Mouse (Mus musculus) embryo, embryonic 9.5 days (tissue): ENCODE measurements at regions not wholly inside any gene's neighbourhood (a gene's known extent, or its start where the extent isn't known, plus 50 kb on each side); places are given as distances from the start of the nearest gene placed in this dataset.
"Not testable (repeated sequence)": the region's sequence is repeated elsewhere in the genome, so short reads cannot be mapped to it uniquely, and the experiment has no call there.

Source experiments
- DNase-seq: peaks from one replicate; pipeline ENCODE4 v3.0.0-alpha.2; 2017; ENCODE audit errors: extremely low spot score

DNA sequence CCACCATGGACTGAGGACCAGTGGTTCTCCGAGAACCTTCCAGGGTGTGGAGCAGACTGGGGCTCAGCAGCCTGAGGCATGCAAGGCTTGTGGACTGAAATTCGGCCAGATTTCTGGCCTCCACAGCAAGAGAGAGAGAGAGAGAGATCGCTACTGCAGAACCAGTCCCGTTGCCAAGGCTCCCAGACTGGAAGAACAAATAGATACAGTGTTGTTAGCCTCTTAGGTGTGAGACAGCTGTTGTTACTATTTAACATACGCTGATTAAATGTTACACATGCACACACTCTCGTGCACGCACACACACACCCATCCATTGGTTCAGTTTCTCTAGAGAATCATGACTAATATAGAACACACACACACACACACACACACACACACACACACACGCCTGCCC is 133.4 kb upstream of the Ajap1 start:
- no peak for DNase-seq

DNA sequence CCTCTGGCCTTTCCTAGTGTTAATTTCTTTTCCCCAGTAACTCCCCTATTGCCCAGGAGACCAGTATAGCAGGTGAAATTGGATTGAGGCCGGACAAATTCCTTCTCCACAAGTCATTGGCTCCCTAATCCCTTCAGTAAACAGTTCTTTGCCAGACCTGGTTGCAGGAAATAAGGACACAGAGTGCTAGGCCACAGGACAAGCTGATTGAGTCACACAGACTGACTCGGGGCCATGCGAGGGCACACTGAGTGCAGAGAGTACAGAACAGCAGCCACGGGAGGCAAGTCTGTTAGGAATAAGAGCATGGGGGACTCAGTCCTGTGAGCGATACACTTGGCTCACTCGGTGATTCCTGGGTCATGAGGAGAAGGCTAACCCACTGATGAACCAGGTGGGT is 134.3 kb upstream of the Ajap1 start:
- DNase-seq: no peak

DNA sequence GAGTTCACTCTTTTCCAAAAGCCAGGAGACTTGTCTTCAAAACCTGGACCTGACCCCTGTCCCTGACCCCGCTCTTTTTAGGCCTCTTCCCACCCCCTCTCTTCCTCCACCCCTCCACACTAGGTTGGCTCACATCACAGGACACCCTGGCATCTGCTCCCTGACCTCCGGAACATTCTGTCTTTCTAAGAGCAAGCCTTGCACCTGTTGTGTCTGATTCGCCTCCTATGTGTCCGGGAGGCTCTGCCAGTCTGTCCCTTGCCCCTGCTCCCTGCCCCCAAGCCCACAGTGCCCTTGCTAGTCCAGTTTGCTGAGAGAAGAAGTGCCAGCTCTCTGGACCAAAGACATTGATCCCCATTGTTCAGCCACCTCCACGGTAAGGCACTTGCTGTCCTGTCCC is 138.3 kb upstream of the Ajap1 start:
- no peak for DNase-seq

DNA sequence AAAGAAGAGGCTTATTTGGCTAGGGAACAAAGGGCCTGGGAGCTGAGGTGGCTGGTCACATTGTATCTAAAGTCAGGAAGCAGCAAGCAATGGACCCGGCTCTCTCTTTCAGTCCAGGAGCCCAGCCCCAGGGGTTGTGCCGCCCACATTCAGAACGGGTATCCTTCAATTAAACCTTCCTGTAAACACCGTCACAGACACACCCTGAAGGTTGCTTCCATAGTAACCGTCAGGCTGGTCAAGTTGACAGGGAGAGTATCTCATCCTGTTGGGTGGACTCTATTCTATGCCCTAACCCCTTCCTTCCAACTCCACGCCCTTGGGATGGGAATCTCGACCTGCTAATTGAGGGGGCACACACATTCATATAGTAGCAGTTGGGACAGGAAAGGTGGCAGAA is 148.6 kb upstream of the Ajap1 start:
- no peak for DNase-seq

DNA sequence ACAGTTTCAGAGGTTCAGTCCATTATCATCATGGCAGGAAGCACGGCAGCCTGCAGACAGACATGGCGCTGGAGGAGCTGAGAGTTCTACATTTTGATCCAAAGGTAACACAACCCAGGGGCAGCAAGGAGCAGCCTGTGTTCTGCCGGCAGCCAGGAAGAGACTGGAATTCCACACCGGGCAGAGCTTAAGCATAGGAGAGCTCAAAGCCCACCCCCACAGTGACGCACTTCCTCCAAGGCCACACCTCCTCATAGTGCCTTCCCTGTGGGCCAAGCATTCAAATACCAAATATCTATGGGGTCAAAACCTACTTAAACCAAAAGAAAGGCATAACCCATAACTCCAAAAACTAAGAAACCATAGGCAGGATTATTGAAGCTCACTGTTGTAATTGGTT is 149.4 kb upstream of the Ajap1 start:
- DNase-seq: no peak

DNA sequence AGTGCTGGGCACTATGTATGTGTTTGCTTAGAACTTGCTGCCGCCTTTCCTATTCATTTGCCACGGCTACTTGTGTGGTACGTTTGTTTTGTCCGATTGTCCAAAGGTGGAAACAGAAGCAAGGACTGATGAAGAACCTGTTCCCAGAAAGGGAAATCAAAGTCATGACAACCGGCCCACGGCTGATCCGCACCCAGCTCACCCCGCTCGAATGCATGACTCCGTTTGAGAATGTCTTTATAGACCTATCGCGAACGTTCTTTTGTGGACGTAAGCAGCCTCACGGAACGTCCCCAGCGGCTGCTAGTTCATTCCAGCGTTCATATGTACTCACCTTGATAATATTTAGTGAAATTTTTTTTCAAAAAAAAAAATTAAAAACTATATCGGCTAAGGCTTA is 149.9 kb upstream of the Ajap1 start:
- no peak for DNase-seq

DNA sequence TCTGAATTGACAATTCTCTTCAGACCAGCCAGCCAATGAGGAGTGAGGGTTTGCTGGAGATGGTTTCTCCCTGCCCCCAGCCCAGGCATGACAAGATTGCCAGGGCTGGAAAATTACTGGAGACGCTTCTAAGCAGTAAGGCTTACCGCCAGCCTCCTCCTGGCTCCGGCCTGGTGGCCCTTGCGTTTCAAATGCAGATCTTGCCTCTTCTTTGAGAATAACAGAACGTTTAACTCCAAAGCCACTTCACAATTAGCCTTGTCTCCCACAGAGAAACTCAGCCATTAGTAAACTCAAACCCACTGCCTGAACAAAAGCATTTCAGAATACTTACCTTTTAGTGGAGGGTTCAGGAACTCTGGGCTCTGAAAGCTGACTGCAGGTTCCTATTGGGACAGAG is 150.6 kb upstream of the Ajap1 start:
- DNase-seq: no peak

DNA sequence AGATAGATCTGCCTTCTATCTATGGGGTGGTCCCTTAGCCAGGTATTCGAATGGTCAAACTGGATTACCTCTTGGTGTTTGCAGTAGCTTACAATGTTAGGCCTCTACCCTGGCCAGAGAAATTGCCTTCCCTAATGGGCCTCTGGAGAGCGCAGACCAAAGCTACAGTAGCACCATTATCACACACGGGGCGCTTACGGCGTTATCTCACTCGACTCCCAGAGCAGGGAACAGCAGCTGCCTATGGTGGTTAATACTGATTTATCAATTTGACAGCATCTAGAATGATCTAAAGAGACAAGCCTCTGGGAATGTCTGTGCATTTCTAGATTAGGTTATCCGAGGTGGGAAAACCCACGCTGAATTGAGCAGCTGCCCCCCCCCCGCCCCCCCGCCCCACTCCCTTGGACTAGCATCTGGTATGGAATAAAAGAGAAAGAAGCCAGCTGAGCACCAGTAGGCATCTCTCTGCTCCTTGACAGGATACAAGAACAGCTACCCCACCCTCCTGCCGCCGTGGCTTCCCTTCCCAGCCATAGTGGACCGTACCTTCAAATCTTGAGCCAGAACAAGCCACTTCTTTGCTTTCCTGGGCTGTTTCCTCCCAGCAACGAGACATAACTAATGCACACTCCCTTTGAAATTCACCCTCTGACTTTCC is 151.7 kb upstream of the Ajap1 start:
- no peak for DNase-seq

DNA sequence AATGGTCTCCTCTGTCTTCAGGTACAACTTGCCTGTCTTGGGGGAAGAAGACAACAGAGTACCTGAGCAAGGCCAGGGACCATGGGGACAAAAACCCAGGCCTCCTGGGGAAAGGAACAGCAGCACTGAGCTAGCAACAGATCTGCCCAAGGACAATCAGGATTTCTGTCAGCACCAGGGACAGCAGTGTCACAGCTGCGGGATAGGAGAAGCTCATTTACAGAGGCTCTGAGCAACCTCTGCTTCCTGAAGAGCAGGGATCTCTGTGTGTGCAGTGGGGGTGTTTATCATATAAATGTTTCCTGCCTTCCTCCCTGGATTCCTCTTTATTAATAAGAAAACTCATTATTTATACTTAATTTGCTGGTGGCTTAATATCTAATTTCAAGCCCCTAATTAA is 155.4 kb upstream of the Ajap1 start:
- DNase-seq: no peak

DNA sequence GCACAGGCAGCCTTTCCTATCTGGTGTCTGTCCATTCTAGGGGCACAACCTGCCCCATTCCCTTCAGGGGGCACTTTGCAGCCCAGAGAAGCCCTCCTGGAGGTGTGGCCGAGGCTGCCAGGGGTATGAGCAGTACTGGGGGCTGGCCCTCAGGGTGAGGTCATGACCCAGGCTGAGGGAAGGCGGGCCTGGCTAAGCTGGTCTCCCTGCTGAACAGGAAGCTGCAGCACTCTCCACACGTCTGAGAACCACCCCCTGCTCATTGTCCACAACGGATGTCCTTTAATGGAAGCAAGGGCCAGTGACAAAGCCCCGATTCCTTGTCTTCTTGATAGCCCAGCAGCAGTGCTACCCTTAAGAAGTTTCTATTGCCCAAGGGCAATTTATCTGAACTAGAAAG is 169.2 kb upstream of the Ajap1 start:
- DNase-seq: peak; percentile 66

DNA sequence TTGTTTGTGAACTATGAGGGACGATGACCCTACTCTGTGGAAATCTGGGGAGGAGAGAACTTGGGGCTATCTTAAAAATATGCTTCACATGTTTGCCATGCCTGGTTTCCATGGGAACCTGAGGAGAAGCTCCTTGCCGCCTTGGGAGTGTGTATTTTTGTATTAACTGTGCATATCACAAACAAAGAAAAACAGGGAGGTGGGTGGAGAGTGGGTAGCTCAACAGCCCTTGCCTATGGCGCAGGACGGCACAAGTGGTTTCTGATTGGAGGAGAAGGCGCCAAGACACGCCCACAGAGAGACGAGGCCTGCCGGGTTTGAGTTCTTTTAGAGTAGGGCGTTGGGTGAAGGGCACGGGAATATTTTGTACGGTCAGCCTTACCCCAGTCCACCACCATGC is 170.2 kb upstream of the Ajap1 start:
- no peak for DNase-seq

DNA sequence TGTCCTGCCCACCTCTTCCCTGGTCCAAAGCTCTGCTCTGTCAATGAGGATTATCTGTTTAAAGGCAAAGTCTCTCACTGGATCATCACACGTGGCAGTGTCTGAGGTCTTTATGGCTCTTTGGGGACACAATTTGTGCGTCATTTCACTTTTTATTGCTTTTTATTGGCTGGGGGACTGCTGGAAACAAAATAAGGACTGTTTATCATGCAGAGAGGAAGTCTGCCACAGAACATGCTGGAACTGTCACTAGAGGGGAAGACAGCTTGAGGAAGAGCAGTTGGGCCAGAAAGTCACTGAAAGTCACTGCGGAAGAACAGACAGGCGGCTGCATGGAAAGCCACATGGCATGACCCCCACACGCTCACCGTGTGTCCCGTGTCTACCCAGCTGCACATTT is 180.1 kb upstream of the Ajap1 start:
- no peak for DNase-seq

DNA sequence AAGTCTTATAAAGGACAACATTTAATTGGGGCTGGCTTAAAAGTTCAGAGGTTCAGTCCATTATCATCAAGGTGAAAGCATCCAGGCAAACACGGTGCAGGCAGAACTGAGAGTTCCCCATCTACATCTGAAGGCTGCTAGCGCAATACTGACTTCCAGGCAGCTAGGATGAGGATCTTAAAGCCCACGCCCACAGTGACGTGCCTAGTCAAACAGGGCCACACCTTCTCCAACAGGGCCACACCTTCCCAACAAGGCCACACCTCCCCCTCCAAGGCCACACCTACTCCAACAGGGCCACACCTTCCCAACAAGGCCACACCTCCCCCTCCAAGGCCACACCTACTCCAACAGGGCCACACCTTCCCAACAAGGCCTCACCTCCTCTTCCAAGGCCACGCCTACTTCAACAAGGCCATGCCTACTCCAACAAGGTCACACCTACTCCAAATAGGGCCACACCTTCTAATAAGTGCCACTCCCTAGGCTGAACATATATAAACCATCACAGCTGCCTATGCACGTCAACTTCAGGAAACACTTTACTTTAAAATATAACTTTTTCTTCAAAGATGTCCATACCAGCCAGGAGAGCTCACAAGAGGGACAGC is 184.1 kb upstream of the Ajap1 start:
- not testable (repeated sequence) for DNase-seq

DNA sequence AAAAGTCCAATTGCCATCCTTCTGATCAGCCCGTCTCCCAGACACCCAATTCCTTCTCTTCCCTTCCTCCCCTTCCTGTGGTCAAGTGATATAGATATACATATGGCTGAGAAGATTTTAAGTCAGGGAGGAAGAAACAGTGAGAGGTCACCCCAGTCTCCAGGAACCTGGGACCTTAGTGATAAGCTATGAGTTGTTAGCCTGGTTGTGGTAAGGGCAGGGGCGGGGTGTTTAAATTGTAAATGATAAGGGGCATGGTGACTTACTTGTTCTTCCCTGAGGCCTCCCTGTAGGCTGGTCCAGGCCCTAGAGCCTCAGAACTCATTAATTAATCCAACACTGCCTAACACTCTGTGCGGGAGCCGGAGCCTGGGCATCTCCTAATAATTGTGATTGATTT is 186.5 kb upstream of the Ajap1 start:
- DNase-seq: no peak

DNA sequence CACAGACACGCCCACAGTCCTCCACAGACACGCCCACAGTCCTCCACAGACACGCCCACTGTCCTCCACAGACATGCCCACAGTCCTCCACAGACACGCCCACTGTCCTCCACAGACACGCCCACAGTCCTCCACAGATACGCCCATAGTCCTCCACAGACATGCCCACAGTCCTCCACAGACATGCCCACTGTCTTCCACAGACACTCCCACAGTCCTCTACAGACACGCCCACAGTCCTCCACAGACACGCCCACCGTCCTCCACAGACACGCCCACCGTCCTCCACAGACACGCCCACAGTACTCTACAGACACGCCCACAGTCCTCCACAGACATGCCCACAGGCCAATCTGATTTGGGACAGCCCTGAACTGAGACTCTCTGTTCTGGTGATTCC is 187.6 kb upstream of the Ajap1 start:
- DNase-seq: no peak

DNA sequence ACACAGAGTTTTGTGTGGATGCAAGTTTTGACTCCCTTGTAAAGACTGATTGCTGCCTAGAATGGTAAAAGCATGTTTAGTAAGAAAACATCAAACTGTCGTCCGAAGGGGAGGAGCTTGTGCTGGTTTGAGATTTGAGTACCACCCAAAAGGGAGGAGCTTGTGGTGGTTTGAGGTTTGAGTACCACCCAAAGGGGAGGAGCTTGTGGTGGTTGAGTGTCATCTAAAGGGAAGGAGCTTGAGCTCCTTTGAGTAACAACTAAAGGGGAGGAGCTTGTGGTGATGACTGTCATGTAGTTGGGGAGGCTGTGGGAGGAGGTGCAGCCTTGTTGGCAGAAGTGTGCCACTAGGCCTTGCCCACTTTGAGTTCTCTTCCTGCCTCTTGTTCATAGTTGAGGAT is 192.8 kb upstream of the Ajap1 start:
- no peak for DNase-seq

DNA sequence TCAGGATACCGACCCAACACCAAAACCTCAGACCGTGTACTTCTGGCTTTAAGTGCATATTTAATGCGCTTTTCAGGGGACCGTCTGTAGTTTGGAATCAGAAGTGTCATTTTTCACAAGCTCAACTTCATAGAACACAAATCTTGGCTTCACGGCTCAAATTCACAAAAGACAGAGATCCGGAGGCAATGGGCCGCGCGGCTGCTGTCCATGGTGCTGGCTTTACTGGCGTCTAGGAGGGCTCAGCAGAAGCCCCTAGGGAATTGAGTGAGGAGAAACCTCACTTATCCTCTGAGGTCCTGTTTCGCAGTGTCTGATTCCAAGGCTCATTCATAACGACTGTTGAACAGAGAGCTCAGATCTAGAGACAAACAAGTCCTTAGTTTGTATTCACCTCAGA is 196.5 kb upstream of the Ajap1 start:
- peak; percentile 48 for DNase-seq

DNA sequence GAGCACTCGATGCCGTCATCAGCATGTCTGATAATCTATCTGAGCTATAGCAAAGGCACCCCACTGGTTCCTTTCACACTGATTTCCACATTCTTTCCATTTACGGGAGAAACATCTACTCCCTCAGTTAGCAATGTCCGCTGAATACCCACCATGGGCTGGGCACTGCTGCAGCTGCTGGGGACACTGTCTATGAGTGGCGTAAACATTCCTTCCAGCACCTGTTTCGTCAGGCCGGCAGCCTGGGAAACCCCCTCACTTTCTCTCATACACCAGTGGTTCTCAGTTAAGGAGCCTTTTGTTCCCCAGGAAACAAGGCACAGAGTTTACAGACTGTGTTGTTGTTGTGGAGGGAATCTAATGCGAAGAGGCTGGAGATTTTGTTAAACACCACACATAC is 205.8 kb upstream of the Ajap1 start:
- DNase-seq: no peak

DNA sequence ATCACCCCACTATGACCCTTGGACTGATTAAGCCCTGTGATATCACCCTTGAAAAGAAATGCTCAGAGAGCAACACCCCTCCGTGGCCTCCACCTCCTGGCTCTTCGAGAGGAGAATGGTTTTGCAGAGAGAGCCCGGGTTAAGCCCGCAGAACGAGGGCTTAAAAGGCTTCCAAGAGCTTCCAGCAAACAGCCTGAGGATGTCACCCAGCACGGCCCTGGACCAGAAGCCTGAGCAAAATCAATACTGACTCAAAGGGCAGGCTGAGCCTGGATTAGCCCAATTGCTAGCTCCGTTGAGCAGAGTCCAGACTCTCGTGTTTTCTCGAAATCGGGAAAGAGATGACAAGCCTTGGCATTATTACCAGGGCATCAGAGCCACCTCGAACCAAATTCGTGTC is 211.3 kb upstream of the Ajap1 start:
- DNase-seq: no peak

DNA sequence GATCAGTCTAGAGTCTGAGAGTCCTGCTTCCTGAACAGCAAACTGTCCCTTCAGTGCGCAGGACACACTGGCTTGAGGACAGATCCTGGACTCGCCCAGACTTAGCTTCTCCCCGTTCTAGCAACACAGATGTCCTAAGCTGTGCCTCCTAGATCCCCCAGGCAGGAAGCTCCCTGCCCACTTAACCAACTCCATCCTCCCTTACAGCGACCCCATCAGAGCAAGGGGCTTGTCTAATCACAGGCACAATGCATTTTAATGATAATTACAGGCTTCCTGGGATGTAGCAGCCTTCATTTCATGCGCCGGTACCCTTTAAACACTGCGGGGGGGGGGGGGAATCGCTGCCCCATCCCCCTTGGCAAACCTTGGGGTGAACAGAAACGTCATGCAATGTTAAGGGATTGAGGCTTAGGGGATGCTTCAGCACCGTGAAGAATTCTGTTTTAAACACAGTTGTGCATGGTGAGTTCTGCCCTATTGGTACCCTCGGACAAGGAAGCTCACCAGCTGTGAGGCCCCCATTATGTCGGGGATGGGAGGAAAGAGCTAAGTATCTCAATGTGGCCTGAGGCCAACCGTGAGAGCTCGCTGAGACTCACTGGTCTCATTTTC is 213.9 kb upstream of the Ajap1 start:
- peak; percentile 9 for DNase-seq

DNA sequence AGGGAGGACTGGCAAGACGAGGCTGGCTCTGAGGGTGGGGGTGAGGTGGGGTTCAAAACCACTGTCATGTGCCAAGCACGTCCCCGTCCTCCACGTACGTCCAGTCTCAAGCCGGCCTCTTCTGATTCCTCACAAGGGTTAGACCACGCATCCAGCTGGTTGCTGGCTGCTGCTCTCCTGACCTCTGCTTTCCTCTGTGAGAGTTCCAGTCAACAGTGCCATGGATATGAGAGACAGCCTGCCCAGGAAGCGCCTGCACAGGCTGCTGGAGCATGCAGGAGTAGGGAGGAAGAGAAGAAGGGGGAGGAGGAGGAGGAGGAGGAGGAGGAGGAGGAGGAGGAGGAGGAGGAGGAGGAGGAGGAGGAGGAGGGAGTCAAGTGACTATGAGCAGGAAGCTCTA is 224.6 kb upstream of the Ajap1 start:
- DNase-seq: no peak

DNA sequence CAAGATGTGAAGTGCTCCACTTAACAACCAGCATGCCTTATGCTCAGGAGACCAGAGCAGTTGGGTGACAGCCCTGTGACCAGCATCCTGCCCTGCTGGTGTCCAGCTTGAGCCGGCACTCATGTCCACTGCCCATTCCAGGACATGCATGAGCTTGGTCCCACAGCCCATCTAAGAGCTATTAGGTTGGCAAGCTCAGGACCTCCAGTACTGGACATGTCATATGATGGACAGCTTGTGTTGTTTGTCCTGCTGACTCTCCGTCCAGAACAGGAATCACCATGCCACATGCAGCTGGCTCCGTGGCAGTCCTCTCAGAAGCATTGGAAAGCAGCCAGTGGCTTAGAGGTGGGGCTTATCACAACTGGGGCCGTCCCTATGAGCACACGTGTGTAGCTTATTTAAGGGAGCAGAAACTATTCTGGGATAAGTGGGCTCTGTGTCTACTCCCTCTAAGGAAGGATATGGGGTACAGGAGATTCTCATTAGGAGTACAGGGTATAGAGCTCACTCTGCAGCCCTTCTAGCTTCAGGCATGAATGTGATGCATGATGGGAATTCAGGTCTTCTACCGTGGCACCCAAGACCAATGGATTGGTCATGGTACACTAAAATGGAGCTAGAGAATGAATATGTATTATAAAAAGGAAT is 232.5 kb upstream of the Ajap1 start:
- no peak for DNase-seq

DNA sequence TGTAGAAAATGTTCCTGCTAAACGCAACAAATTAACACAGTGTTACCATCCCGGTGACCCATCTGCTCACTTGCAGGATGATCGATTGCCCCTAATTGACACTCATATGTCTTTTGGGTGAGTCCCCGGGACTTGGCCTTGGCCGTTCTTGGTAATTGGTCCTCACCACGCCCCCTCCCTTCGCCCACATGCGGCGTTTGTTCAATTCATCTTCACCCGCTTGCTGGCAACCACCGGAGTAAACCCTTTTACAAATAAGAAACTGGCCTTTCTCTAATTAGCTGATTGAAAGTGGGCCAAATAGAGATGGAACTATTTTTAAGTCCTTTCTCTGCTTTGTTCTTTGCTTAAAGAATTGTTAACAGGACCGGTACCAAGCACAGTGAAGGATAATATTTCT is 234.7 kb upstream of the Ajap1 start:
- DNase-seq: no peak
